Mouse (Mus musculus) granulocyte monocyte progenitor cell, adult 5-6 weeks (primary cell): ENCODE measurements around the gene Dclk3. TPM values are rescaled to one million over a fixed set of nuclear protein-coding genes. Genes with fewer than 3 reads are reported as not detected.

ENCODE experiments used
- ATAC-seq: replicated peaks from 2 replicates; pipeline ENCODE4 v1.8.0; 2016; ENCODE audit warnings: mild to moderate bottlenecking, moderate TSS enrichment, inconsistent platforms; ENCODE audit not compliant: poor library complexity, severe bottlenecking
- total RNA-seq, 2 experiments: library from RNA; stranded (forward) in 1 of 2; stranded (reverse) in 1 of 2; fragments of 200-712, 200-1000 nt in 1 of 2; fragments of >200 nt in 1 of 2; fragmentation: Nextera tagmentation in 1 of 2; gene quantifications; 2 replicates each; pipeline ENCODE4 v1.2.3; 2014 to 2017

The Dclk3 gene
- total RNA-seq, 2 experiments from 2014 or later: not detected

GRCm38 (mm10) chr9:111429363-111429750 lies 9.5 kb upstream of the Dclk3 start:
- peak; percentile 66 for ATAC-seq

DNA sequence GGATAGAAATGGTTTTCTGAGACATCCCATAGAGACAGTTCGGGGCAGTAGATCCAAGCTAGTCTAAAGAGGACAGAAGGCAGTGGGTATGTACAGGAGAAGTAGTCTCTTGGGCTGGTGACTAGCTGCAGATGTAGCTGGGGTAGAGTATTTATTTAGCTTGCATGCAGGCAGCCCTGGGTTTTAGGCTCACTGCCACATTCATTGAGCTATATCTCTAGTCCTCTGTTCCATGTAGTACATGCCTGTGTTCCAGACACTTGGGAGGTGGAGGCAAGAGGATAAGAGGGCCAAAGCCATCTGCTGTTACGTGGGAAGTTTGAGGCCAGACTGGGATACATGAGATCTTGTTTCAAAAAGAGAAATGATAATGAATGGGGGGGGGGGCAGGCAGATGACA lies 3.5 kb upstream of the Dclk3 start:
- no peak for ATAC-seq

DNA sequence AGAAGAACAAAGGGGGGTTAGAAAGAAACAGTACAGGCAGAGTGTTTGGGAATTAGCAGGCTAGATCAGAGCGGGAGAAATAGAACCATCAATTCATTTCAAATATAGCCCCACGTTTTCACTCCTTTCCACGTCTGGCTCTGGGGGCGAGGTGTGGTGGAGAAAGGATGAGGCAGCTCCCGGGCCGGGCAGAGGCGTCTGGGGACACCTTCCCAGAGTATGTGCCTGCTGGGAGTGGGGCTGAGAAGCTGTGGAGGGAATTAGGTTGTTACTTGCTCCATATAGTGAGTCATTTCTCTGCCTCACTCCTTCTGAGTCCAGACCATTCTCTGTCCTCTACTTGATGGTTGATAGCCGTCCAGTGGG lies 938 bp downstream of the Dclk3 start:
- no peak for ATAC-seq

GRCm38 (mm10) chr9:111440446-111440845 lies 1.6 kb downstream of the Dclk3 start:
- ATAC-seq: no peak

DNA sequence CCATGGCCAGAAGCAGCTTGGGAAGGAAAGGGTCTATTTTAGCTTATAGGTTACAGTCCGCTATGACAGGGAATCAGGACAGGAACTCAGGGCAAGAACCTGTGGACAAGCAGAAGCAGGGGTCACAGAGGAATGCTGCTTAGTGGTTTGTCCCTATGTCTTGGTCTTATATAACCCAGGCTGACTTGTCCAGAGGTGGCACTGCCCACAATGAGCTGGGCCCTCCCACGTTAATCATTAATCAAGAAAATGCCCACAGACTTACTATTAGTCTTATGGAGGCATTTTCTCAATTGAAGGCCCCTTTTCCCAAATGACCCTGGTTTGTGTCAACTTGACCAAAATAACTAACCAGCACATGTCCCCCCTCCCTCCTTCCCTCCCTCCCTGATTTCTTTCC lies 2.3 kb downstream of the Dclk3 start:
- ATAC-seq: no peak

DNA sequence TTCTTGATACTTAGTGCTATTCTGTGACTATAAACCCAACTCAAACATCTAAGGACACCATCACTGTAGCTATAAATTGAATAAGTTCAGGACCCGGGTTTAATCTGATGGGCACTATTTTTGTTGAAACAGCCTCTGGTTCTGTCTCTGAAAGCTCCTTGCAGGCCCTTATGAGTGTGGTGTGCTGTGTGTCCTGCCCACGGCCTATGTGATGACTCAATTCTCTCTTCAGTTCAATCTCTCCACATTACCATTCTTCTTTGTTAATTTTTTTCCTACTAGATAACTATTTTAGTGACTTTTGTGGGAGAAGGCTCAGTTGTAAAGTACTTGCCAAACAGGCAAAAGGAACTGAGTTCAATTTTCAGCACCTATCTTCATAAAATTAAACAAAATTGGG lies 7.3 kb downstream of the Dclk3 start:
- ATAC-seq: no peak

GRCm38 (mm10) chr9:111448976-111449375 lies 10.1 kb downstream of the Dclk3 start:
- no peak for ATAC-seq

GRCm38 (mm10) chr9:111449880-111450279 lies 11.0 kb downstream of the Dclk3 start:
- no peak for ATAC-seq

DNA sequence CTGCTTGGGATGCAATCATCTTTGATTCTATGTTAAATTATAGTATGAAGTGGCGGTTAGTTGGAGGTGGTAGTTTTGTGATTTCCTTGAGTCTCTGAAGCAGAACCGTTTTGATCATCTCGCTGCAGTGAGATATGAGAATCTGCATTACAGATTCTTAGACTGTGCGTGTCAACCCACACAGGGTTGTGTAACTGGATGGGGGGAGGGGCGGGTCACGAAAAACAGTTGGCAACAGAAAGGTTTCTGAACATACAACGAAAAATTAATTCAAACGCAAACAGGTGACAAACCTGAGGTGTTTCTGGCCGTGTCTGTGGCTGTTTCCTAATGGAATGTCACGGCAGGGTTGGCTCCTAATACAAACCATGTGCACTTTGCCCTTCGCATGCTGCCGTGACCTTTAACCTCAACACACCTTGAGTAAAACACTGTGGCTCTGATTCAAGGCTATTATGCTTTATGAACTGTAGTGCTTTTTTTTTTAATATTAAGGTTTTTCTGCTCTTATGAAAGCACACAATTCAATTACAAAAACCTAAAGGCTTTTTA lies 12.0 kb downstream of the Dclk3 start:
- no peak for ATAC-seq

DNA sequence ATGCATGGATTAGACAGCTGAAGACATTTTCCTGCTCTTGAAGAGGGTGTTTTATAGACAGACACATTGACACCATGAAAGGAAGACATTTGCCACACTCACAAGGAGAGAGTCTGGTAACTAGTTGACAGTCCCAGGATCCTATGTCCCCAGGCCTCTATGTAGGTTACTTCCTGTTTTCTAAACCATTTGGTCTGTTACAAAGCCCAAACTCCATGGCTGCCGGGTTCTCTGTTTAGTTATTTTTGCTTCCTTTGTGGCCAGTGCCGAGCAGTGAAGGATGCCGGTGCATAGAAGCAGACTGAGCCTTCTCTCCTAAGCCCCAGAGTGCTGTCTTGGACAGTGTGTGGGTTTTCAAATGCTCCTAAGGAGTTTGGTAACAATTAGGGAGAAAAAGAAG lies 15.0 kb downstream of the Dclk3 start:
- ATAC-seq: peak; percentile 42; the same call in 1 of the 2 replicates

GRCm38 (mm10) chr9:111457176-111457935 lies 18.5 kb downstream of the Dclk3 start:
- ATAC-seq: no peak

- ATAC-seq: no peak
These were observed 19.0 kb downstream of the Dclk3 start for GRCm38 (mm10) chr9:111457936-111458310.

DNA sequence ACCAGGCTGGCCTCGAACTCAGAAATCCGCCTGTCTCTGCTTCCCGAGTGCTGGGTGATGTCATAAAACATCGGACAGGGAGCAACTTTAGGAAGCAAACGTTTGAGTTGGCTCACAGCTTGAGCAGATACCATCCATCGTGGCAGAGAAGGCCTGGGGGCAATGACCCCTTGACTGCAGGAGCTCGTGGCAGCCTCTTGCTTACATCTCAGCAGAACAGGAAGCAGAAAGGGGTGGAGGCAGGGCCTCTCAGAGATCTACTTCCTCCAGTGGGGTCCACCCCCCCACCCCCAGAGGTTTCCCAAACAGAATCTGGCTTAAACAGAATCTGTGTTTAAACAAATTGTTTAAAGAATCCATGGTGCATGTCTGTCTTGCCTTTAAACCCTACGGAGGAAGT lies 20.6 kb downstream of the Dclk3 start:
- ATAC-seq: peak; percentile 72

- no peak for ATAC-seq
These were observed 21.4 kb downstream of the Dclk3 start for GRCm38 (mm10) chr9:111460201-111460814.

GRCm38 (mm10) chr9:111461415-111462103 lies 22.7 kb downstream of the Dclk3 start:
- no peak for ATAC-seq

- ATAC-seq: no peak
These were observed 26.8 kb downstream of the Dclk3 start for GRCm38 (mm10) chr9:111465666-111466065.

- no peak for ATAC-seq
These were observed 35.0 kb downstream of the Dclk3 start for GRCm38 (mm10) chr9:111473686-111474457.

- no peak for ATAC-seq
These were observed 35.5 kb downstream of the Dclk3 start for GRCm38 (mm10) chr9:111474458-111474745.

- no peak for ATAC-seq
These were observed 36.4 kb downstream of the Dclk3 start for GRCm38 (mm10) chr9:111475281-111475680.

- no peak for ATAC-seq
These were observed 37.1 kb downstream of the Dclk3 start for GRCm38 (mm10) chr9:111475973-111476372.
